8 mouse cellular contexts compared by ENCODE assay signal in genomic region chr1:52499601-52500313, GRCm38 (mm10). TPM values are rescaled to one million over a fixed set of nuclear protein-coding genes. Genes with fewer than 3 reads are reported as not detected.
DNase-seq lines count a peak whose midpoint lies in the region; ATAC-seq and TF ChIP-seq lines count a peak whose summit lies in the region.

No protein-coding gene starts in this region.

- TF ChIP-seq CTCF in brain, embryonic 14.5 days (IDR thresholded peaks at IDR 0.05; ENCODE audit: borderline replicate concordance, extremely low read depth, insufficient read depth, insufficient read length): no peak
- TF ChIP-seq CTCF in layer of hippocampus, adult 2 months (conservative IDR thresholded peaks at IDR 0.05): no peak
- no peak for TF ChIP-seq CTCF in lung, postnatal 0 days (IDR thresholded peaks at IDR 0.05)

- TF ChIP-seq POLR2A in brain, embryonic 14.5 days (IDR thresholded peaks at IDR 0.05; ENCODE audit: borderline replicate concordance, extremely low read depth, insufficient read depth, insufficient read length, poor library complexity, severe bottlenecking): no peak

- peak overlapping the region; percentile 78 for H3K4me2 ChIP-seq in forebrain, embryonic 14.5 days (ENCODE audit: low read length)
- H3K4me2 ChIP-seq in lung, postnatal 0 days (replicated peaks; ENCODE audit: low read depth, low read length): peak overlapping the region; percentile 78

- no peaks in the 10 kb centered on the region for H3K4me1 ChIP-seq in forebrain, embryonic 14.5 days (ENCODE audit: control insufficient read depth, insufficient read depth, low read length)
- no peaks in the 10 kb centered on the region; the same call in 1 of the 2 replicates for H3K4me1 ChIP-seq in lung, postnatal 0 days (ENCODE audit: insufficient read depth, low read depth, low read length)

- peak; percentile 56 for DNase-seq in ES-CJ7 (ENCODE audit: low read depth, low spot score)
- peak; percentile 68 for DNase-seq in brain, embryonic 14.5 days (ENCODE audit: low read depth)
- peak; percentile 58 for DNase-seq in forebrain, embryonic 14.5 days (ENCODE audit: low spot score)
- DNase-seq in heart, postnatal 4 days: peak; percentile 58
- peak in 1 of 2 experiments; percentile 31 for DNase-seq in layer of hippocampus, adult 2 months (ENCODE audit: low spot score in 2 of 2)
- peak; percentile 78 for DNase-seq in lung, postnatal 0 days (ENCODE audit: low spot score)
- peak; percentile 33 for DNase-seq in ovary, postnatal 10 days (ENCODE audit: low spot score)
- peak; percentile 73 for DNase-seq in thymus, postnatal 14 days

- H3K4me3 ChIP-seq in forebrain, embryonic 14.5 days (ENCODE audit: low read depth, low read length): peak overlapping the region; percentile 71
- peak overlapping the region; percentile 89 for H3K4me3 ChIP-seq in layer of hippocampus, adult 2 months
- peak overlapping the region; percentile 95 for H3K4me3 ChIP-seq in lung, postnatal 0 days (ENCODE audit: low read depth, low read length)

- H3K27ac ChIP-seq in forebrain, embryonic 14.5 days (ENCODE audit: low read depth, low read length): peak overlapping the region; percentile 77
- peak overlapping the region; percentile 89 for H3K27ac ChIP-seq in layer of hippocampus, adult 2 months
- peak overlapping the region; percentile 96 for H3K27ac ChIP-seq in lung, postnatal 0 days (ENCODE audit: low read length)

- peak; percentile 81 for ATAC-seq in forebrain, embryonic 14.5 days
- ATAC-seq in lung, postnatal 0 days: peak; percentile 53

- no peaks in the 10 kb centered on the region for H3K36me3 ChIP-seq in forebrain, embryonic 14.5 days (ENCODE audit: control insufficient read depth, insufficient read depth, low read length)
- H3K36me3 ChIP-seq in lung, postnatal 0 days (ENCODE audit: insufficient read depth, low read length): no peaks in the 10 kb centered on the region

- no peaks in the 10 kb centered on the region for H3K27me3 ChIP-seq in forebrain, embryonic 14.5 days (replicated peaks; ENCODE audit: control insufficient read depth, insufficient read depth, low read length)
- H3K27me3 ChIP-seq in lung, postnatal 0 days (replicated peaks; ENCODE audit: insufficient read depth, low read length): no peaks in the 10 kb centered on the region

- TF ChIP-seq EP300 in lung, postnatal 0 days (IDR thresholded peaks at IDR 0.05): no peak

- WGBS in forebrain, embryonic 14.5 days: 1% methylated on average over 29 of the region's 68 CpGs
- 1% methylated on average over 45 of the region's 68 CpGs for WGBS in lung, postnatal 0 days

- H3K9ac ChIP-seq in forebrain, embryonic 14.5 days (ENCODE audit: low read length): peak overlapping the region; percentile 80
- peak overlapping the region; percentile 84 for H3K9ac ChIP-seq in lung, postnatal 0 days (replicated peaks; ENCODE audit: low read depth)

- H3K9me3 ChIP-seq in forebrain, embryonic 14.5 days (replicated peaks; ENCODE audit: control insufficient read depth, low read length): no peaks in the 10 kb centered on the region
- no peaks in the 10 kb centered on the region for H3K9me3 ChIP-seq in lung, postnatal 0 days (ENCODE audit: low read length)

RNA-seq across cellular contexts. Expression of gene Nab1, which starts 0.7 kb away (rescaled TPM):
- 8.6 and 11.5 TPM in 2 replicates for polyA plus RNA-seq in brain, embryonic 14.5 days (2012; rRNA removed)
- polyA plus RNA-seq in forebrain, embryonic 14.5 days (2014; fragmentation: Nextera tagmentation; extraction: Ambion mirVana): 6.1 and 8.5 TPM in 2 replicates
- total RNA-seq in heart, postnatal 4 days (2021): 10 to 100 TPM; 36.2 to 36.8 TPM
- total RNA-seq in layer of hippocampus, adult 2 months (2021): 10 to 100 TPM; 31.0 to 32.2 TPM
- 16.8 and 22.7 TPM in 2 replicates for polyA plus RNA-seq in lung, postnatal 0 days (2015; fragmentation: Nextera tagmentation; extraction: Ambion mirVana)
